Mouse (Mus musculus) liver, adult 2 months (tissue): Measurements from ENCODE around the gene Foxp2.

Experiments used
- CTCF ChIP-seq: fragments of 200-500 bp; IDR thresholded peaks from 2 replicates; pipeline ENCODE4 v1.5.1; 2011; ENCODE audit warnings: low read depth, low read length, control low read depth
- POLR2A ChIP-seq: fragments of 200-500 bp; IDR thresholded peaks from 2 replicates; pipeline ENCODE4 v1.6.1; 2011; ENCODE audit warnings: low read length, control low read depth; ENCODE audit not compliant: insufficient read depth; ENCODE audit errors: extremely low read depth

- TF ChIP-seq POLR2A, result no peak
- no peak for TF ChIP-seq CTCF
These were observed 496.3 kb downstream of the Foxp2 start for GRCm38 (mm10) chr6:15397485-15397884.
